Mouse (Mus musculus): ENCODE data around the gene Sipa1l2.

DNA sequence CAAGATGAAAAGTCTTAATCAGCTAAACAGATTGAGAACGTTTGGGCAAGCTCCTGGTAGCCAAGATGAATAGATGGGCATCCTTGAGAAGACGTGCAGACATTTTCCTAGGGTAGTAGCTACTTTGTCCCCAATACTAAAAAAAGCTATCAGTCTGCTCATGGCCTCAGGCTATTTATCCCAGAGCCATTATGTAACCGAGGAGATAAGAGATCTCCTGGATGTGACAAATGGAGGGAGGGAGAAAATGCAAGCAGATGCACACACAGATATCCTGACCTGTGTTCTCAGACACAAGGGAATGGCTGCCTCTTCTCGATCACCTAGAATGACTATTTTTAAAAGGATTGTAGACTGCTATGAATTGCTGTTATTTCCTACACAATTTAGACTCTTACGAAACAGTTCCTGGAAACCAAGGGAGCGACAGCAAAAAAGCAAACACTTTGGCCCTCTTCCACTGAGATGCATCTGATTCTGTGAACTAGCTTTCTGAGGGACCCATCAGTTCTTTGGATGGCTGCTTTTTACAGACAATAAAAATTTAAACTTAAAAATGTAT, 76.3 kb downstream of the Sipa1l2 start:
- no peak for TF ChIP-seq CTCF (conservative IDR thresholded peaks at IDR 0.05; ENCODE audit: insufficient read depth, insufficient read length, low read depth, low read length)
- no peak for TF ChIP-seq POLR2A (IDR thresholded peaks at IDR 0.05; ENCODE audit: low read depth, low read length)
